Mouse (Mus musculus): ENCODE results near the gene Scn3b.
A peak's percentile ranks its signal among the peaks of the same experiment; 100 is the strongest.

The Scn3b gene

DNA sequence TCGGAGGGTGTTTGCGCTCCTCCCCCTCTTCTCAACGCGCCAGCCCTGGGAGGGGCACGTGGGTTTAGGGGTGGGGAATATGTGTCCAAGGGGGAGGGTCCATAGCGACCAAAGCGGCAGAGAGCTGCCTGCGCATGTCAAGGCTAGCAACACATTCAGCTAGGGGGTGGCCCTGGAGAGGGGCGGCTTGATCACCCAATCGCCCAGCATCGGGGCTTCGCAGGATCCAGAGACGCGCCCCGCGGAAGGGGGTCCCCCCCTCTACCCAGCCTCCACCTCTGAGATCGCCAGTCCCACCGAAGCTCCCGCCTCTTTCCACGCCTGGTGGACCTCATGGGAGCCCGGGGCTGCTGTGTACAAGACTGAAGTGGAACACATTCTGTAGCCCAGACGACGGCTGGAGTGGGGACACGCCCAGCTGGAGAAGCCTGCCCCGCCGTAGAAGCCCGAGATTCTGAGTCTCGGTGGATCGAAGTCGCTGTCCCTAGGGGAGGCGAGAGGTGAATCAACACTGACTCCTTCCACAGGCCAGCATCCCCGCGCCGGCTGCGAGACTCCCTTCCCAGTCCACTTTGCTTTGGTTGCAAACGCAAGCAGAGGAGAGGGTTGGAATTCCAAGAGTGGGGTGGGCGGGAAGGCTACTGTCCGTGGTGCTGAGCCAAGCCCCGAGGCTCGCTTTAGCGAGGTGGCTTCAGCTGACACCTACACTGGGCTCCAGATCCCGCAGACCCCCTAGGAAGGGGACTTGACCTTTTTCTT, at the start of gene Scn3b:
TSS of gene Scn3b (plus strand) at position 115 of the 759 bp plus-strand sequence.
- DNase-seq, result peak; percentile 80

GRCm38 (mm10) chr9:40224289-40224688, 44.7 kb upstream of the Scn3b start:
- no peak for DNase-seq

- DNase-seq, result peak; percentile 51
Measured at GRCm38 (mm10) chr9:40227874-40228789, 40.9 kb upstream of the Scn3b start.

- DNase-seq, result no peak
Measured at GRCm38 (mm10) chr9:40228804-40229331, 40.1 kb upstream of the Scn3b start.

DNA sequence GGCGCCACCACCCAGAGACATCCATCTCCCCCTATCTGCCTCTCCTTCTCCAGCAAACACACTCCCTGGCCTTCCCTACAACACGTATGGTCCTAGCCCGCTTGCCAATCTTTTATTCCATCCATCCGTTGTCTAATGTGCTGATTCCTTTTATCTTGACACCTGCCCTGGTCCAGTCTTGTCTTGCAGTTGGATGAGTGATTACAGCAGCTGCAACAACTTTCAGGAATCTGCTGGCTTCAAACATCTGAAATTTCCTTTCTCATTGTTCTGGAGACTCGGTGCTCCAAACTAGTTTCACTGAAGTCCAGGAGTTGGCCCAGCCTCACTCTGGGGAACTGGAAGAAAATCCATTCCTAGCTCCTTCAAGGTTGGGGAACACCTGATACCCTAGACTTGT, 39.5 kb upstream of the Scn3b start:
- no peak for DNase-seq

DNA sequence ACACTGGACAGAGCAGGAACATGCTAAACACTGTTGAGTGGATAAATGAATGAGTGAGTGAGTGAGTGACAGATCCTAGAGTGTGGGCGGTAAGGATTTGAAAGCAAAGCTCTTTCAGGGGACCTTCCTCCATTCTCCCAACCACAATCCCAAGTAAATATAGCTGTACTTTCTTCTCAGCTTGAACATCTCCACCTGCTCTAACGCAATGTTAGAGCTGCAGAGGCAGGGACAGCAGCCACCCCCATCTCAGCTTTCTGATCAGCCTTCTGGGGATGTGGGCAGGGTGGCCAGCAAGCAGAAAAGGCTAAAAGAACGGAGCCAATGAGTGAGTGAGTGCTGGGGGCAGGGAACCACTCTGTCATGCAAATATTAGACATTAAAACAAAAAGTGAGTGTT, 38.0 kb upstream of the Scn3b start:
- no peak for DNase-seq

DNA sequence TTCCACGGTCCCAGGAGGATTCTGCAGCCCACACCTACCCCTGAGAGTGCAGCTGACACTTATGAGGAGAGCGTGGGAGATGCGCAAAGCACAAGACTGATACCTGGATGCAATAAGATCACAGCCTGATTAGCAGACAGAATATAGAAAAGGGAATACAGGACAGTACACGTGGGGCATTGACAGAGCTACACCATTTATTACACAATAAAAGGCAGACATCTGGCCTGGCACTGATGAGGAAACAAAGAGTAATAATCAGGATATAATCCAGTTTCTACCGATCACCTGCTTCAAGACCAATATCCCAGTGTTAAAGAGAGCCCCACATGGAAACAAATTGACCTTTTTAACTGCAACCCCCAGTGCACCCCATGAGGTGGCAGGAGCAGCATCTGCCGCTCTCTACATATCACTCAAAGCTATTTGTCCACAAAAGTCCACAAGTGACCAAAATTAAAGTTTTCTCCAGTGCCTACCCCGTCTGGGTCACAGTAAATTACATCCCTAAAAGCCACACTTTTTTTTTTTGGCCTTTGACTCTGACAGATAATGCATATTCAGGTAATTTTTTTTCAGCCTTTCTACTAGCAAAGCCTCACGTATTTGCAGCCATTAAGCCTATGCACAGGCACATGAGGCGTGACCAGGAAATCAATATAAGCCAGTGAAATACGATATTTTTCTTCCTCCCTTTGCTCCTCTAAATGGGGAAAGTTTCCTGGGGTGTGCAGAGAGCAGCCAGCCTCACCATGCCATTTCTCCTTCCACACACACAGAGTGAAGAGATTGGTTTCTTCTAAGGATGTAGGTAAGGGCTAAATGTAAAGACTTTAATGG, 34.6 kb upstream of the Scn3b start:
- no peak for DNase-seq

DNA sequence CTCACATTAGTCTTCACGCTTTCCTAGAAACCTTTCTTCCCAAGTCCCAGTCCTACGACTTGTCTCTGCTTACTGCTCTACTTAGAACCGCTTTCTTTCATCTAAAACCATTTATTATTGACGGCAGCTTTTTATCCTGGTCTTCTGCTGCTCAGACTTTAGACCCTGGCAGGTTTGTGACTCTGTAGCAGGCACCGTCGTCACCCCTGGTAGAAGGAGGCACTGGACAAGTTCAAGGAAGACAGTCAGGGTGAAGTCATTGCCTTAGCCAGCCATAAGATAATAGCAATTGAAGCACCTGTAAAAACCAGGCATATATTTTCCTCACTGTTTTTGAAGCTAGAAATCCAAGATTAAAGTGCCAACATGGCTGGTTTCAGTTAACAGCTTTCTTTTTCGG, 33.8 kb upstream of the Scn3b start:
- DNase-seq, result no peak

GRCm38 (mm10) chr9:40239749-40240148, 29.3 kb upstream of the Scn3b start:
- DNase-seq, result no peak

GRCm38 (mm10) chr9:40240311-40240710, 28.7 kb upstream of the Scn3b start:
- no peak for DNase-seq

GRCm38 (mm10) chr9:40241223-40241801, 27.7 kb upstream of the Scn3b start:
- peak; percentile 58 for DNase-seq

DNA sequence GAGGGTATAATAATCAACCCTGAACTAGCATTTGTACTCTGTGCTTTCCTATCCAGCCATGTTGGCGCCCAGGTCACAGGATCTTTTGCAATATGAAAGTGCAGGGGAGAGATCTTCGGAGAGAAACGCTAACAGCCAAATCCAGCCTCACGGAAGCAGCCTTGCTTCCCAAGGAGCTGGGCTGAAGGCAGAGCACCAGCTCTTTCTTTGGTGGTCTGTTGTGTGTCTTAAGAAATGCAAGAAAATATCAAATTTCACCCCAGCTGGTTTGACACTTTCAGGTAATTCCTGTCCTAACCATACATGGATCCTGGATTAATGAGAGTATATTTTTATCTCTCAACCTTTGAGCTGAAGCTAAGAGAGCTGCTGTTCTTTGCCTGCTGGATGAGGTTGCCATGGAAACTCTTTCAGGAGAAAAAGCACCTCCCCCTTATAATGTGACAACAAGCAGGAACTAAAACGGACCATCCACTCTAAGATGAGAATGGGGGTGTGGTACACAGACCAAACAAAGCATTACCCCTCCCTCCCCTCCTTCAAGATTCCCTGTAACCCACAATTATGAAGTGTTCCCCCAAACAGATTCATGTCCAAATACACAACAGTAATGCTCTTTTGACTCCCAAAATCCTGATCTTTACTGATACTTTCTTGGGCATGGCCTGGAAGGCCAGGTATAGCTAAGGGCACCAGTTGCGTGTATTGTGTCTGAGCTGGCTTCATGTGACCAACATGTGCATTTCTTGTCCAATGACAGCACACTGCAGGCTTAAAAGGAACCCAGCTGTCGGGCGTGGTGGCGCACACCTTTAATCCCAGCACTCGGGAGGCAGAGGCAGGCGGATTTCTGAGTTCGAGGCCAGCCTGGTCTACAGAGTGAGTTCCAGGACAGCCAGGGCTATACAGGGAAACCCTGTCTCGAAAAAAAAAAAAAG, 26.8 kb upstream of the Scn3b start:
- peak; percentile 28 for DNase-seq

GRCm38 (mm10) chr9:40245466-40245865, 23.6 kb upstream of the Scn3b start:
- DNase-seq, result no peak

GRCm38 (mm10) chr9:40245974-40246665, 22.9 kb upstream of the Scn3b start:
- DNase-seq, result no peak

- DNase-seq, result no peak
Measured at GRCm38 (mm10) chr9:40246702-40247101, 22.3 kb upstream of the Scn3b start.

DNA sequence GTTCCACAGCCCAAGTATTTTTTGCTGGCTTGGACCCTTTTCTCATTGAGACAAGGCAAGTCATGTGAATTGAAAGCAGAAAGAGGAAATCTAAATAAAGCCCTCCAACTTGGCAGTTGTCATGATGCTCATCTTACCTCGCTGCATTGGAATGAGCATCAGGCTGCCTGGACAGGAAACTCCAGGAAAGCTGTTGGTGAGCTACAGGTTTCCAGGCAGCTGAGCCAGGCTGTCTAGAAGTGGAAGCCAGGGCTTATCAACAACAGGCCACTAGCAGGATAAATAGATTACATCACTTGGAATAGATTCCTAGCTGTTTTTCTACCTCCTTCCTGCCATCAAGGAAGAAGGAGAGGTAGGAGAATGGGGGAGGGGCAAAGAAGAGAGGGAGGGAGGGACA, 19.9 kb upstream of the Scn3b start:
- DNase-seq, result no peak

DNA sequence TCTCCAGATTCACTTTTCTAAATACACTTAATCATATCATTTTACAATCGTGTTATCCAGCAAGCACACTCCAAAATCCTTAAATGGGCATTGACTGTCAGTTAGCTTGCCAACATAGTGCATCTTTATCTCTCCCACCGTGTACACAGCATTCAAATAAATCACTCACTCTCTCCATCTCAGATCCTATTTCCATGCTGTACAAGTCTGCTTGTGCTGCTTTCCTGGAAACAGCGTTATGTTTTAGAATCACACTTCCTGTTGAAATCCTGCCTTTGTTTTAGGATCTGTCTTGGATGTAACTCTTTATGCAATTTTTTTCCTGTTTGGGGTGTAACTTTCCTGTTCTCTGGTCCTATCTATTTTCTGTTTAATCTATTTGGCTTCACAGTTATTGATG, 16.6 kb upstream of the Scn3b start:
- DNase-seq, result no peak

DNA sequence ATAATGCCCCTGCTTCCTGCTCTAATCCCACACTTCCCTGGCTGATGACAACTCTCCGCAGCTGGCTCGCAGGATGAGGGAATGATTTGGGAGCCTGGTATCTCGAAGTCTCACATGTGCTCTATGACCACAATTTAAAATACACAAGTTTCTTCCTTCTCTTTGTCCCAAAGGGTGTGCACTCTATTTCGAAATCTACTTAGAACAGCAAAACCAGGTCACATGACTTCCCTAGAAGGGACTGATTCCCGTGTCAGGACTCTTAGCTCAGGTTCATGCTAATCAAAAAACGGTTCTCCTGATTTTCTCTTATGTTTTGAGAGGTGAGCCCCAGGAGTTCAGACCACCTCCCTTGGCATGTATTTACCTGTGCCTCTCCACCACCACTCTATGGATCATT, 5.1 kb upstream of the Scn3b start:
- no peak for DNase-seq

- DNase-seq, result peak; percentile 22
Measured at GRCm38 (mm10) chr9:40268040-40268747, 823 bp upstream of the Scn3b start.

GRCm38 (mm10) chr9:40268748-40269102, 292 bp upstream of the Scn3b start:
- no peak for DNase-seq
